Mouse (Mus musculus) spleen, adult 10 weeks (tissue): ENCODE results near the gene Adamts9. TPM values are rescaled to one million over a fixed set of nuclear protein-coding genes. Genes with fewer than 3 reads are reported as not detected.

Experiments used
- polyA plus RNA-seq: library from polyadenylated mRNA; stranded (reverse); fragments of 350-450 nt; fragmentation: Illumina TruSeq; extraction: RNeasy Lipid Tissue Mini Kit (QIAGEN cat#74804); gene quantifications from one replicate; pipeline ENCODE4 v1.2.3, GENCODE M21; 2015; ENCODE audit warnings: low replicate concordance; ENCODE audit not compliant: insufficient read depth

Gene Adamts9
- polyA plus RNA-seq = 3.2 TPM

DNA sequence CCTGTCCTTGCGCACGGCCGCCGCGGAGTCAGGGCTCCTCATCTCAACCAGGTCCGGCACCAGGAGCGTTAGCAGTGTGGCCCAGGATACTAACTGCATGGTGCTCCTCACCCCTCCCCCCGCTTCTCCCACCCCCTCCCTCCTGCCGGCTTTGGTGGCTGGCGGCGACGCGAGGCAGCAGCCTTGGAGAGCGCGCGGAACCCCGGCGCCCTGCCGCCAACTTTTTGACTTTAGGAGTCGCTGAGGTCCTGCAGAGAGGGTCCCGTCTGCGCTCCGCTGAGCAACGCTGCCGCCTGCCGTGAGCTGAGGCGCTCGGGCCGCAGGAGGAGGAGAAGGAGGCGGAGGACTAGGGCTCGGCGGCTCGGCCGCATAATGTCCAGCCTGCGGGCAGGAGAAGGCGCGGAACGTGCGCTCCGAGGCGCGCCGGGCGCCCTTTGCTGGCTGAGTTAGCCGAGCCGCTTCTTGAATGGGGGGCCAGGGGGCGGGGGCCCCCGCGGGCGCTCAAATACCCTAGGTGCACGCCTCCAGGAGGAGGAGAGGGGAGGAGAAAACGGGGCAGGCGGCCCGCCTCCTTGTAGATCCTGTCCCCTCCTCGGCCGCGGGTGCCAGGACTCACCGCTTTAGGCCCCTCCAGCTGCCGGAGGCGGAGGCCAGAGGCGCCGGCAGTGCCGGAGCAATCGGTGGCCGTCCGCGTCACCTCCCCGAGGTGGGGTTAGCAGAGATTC, at the start of gene Adamts9:
Gene Adamts9 (minus strand): TSS at position 436 of the 725 bp plus-strand sequence.

DNA sequence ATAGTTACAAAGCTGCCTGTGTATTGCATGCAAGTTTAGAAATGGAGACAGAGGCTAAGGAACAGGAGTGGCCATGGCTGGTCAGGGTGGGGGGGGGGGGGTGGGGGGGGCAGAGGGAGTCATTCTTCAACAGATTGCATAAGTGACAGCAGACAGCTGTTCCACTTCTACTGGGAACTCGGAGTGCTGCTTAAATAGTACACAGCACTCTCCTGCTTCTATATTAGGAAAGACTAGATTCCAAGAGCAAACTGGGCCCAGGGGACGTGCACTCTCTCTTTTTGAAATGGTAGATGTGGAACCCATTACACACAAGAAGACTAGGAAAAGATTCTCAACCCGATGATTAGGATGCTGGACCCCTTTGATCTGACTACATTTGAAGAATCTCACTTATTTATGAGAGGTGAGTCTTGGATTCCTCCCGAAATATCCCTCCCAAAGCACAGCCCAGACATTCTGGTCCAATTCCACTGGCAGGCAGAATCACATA, 74.2 kb downstream of the Adamts9 start, which contains the start of gene Gm15737:
Gene Gm15737 (plus strand): TSS at position 269 of the 493 bp plus-strand sequence.

DNA sequence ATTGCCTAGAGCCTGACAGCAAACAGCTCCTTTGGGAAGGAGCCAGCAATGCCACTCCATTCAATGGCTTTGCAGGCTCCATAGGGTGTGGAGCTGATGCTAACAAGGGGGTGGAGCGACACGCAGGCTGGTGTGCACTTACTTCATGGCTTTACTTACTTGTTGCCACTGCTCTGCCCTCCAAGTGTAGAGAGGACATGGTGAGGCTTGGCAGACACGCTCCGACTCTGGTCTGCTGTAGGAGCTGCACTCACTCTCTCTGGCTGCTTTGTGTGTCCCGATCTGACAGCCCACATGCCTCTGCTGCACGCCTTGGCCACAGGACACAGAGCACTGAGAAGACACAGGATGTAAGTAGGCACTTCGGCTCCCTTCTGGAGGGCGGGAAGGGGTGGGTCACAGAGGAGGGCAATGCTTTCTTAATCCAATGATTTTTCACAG, 127.0 kb downstream of the Adamts9 start, which contains the start of gene A730049H05Rik:
Gene A730049H05Rik (plus strand): TSS at position 168 of the 441 bp plus-strand sequence.

Other genes starting within 250 kb of the Adamts9 start
- gene Prickle2, start 237.3 kb downstream of the Adamts9 start, polyA plus RNA-seq = 3.4 TPM
- gene A730049H05Rik, start 127.0 kb downstream of the Adamts9 start, polyA plus RNA-seq = 0.55 TPM
- not detected for gene Gm15737, start 74.1 kb downstream of the Adamts9 start, polyA plus RNA-seq